Mouse (Mus musculus) embryonic fibroblast, embryonic 13.5 days (primary cell): ENCODE results near the gene D630039A03Rik.

Experiments used
- CTCF ChIP-seq: IDR thresholded peaks from 2 replicates; pipeline ENCODE4 v1.5.1; 2011; ENCODE audit warnings: mild to moderate bottlenecking, control low read depth, low read length, moderate library complexity, borderline replicate concordance; ENCODE audit not compliant: insufficient read depth
- POLR2A ChIP-seq: IDR thresholded peaks from 2 replicates; pipeline ENCODE4 v1.6.1; 2011; ENCODE audit warnings: low read depth, mild to moderate bottlenecking, control low read depth, low read length, moderate library complexity

GRCm38 (mm10) chr4:57906708-57907107 lies 9.4 kb downstream of the D630039A03Rik start:
- TF ChIP-seq CTCF (no peak), POLR2A (no peak)
